Mouse (Mus musculus): Measurements from ENCODE around the gene 4931409K22Rik. TPM values are rescaled to one million over a fixed set of nuclear protein-coding genes. Genes with fewer than 3 reads are reported as not detected.

Gene 4931409K22Rik
- total RNA-seq, 1 experiment from 2014 or later: not detected

DNA sequence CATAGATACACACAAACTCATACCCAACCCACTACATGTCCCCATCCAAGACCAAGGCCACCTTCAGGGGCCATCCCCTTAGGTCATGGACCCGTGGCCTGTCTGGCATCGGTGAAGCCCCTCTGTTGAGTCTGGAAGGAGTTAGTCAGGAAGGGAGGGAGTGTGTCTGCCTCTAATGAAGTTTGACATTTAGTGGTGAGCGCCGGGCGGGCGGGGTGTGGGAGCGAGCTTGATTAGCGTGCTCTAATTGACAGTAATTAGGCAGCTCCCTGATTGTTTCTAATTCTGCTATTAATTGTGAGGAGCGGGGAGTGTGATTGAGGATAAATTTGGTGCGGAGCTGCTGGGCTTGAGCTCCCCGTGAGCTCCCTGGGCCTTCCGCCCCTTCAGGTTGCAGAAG lies 59.1 kb downstream of the 4931409K22Rik start:
- no peak for DNase-seq

DNA sequence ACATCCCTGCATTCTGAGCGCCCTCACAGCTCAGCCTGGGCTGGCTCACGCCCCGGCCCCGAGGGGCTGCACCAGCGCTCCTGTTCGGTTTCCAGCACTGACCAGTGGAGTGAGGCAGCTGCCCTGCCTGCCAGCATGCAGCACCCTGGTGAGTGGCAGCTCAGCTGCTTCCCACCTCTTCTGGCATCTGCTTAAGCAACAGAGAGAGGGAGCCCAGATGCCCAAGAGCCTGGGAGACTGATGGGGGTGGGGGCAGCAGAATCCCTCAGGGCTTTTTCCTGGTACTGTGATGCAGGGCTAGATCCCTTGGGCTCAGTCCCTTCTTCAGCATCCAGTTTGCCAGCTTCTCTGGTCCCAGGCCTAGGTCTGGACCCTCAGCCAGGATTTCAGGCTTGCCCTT lies 59.9 kb downstream of the 4931409K22Rik start:
- DNase-seq: no peak

DNA sequence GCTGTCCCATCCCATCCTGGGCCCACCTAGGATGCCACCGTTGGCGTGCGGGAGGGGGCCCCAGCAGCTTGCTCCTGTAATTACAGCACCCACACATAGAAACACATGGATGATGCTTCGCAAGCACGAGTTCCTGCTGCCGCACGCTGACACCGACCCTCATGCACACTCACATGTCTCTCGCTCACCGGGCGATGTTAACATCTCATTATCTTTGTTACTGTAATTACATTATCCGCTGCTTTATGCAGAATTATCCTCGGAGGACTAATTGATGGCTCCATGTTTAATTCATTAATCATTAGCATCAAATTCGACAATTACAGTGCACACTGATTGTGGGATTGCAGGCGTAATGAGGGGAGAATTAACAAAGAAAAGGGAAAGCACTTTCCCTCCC lies 61.6 kb downstream of the 4931409K22Rik start:
- no peak for DNase-seq

Small RNAs within 50 kb of the gene (microRNA-seq; reads per million reads assigned to microRNA genes)
- gene Mir671: 1,127 to 1,408 reads per million in 2 experiments

Other genes starting within 250 kb of the 4931409K22Rik start
- 12.7 and 26.0 TPM in 2 replicates for gene Kcnh2, start 205.2 kb downstream of the 4931409K22Rik start, total RNA-seq (2021)
- gene Nos3, start 192.0 kb downstream of the 4931409K22Rik start, total RNA-seq (2021): 8.3 and 8.7 TPM in 2 replicates
- 0.27 and 1.2 TPM in 2 replicates for gene Atg9b, start 164.7 kb downstream of the 4931409K22Rik start, total RNA-seq (2021)
- 83.6 and 88.2 TPM in 2 replicates for gene Abcb8, start 163.1 kb downstream of the 4931409K22Rik start, total RNA-seq (2021)
- gene Asic3, start 143.4 kb downstream of the 4931409K22Rik start, total RNA-seq (2021): 0.43 TPM in 1 of 2 replicates, not detected in the other
- 46.4 and 51.2 TPM in 2 replicates for gene Cdk5, start 133.3 kb downstream of the 4931409K22Rik start, total RNA-seq (2021)
- gene Slc4a2, start 133.0 kb downstream of the 4931409K22Rik start, total RNA-seq (2021): 50.5 and 59.1 TPM in 2 replicates
- 114 and 119 TPM in 2 replicates for gene Fastk, start 111.5 kb downstream of the 4931409K22Rik start, total RNA-seq (2021)
- 12.5 and 16.8 TPM in 2 replicates for gene Tmub1, start 109.0 kb downstream of the 4931409K22Rik start, total RNA-seq (2021)
- gene Agap3, start 104.6 kb downstream of the 4931409K22Rik start, total RNA-seq (2021): 75.6 and 89.0 TPM in 2 replicates
- gene Gbx1, start 29.6 kb downstream of the 4931409K22Rik start, total RNA-seq (2021): not detected in 2 replicates
- 0.67 TPM in 1 of 2 replicates, not detected in the other for gene Asb10, start 15.8 kb downstream of the 4931409K22Rik start, total RNA-seq (2021)
- 74.1 and 76.8 TPM in 2 replicates for gene Abcf2, start 20.7 kb upstream of the 4931409K22Rik start, total RNA-seq (2021)
- gene Chpf2, start 29.9 kb upstream of the 4931409K22Rik start, total RNA-seq (2021): 40.7 and 66.4 TPM in 2 replicates
- gene Smarcd3, start 67.6 kb upstream of the 4931409K22Rik start, total RNA-seq (2021): 14.5 and 18.7 TPM in 2 replicates
- 59.5 and 71.3 TPM in 2 replicates for gene Nub1, start 128.7 kb upstream of the 4931409K22Rik start, total RNA-seq (2021)
- gene Wdr86, start 173.9 kb upstream of the 4931409K22Rik start, total RNA-seq (2021): 3.2 and 3.6 TPM in 2 replicates
- gene Crygn, start 201.2 kb upstream of the 4931409K22Rik start, total RNA-seq (2021): 2.4 TPM in 1 of 2 replicates, not detected in the other

All from adrenal gland, postnatal 25 days (tissue).